Mouse (Mus musculus) MEL (cell line): ENCODE measurements around the gene Gcm1. TPM values are rescaled to one million over a fixed set of nuclear protein-coding genes. Genes with fewer than 3 reads are reported as not detected.

ENCODE experiments used
- DNase-seq: peaks from one replicate; pipeline ENCODE4 v3.0.0; 2011; ENCODE audit warnings: low read depth, low spot score
- H3K27ac ChIP-seq: 2 replicates; pipeline ENCODE4 v1.5.1; 2012; ENCODE audit warnings: low read depth, mild to moderate bottlenecking, control low read depth, low read length, moderate library complexity; ENCODE audit not compliant: control insufficient read depth
- H3K27me3 ChIP-seq, 2 experiments: fragments of 150-350 bp in 1 of 2; sonication (generic) in 1 of 2; 2 replicates each; pipeline ENCODE4 v1.6.1; 2012; ENCODE audit warnings: low read length in 2 of 2, mild to moderate bottlenecking in 2 of 2, improper control_type of control experiment in 1 of 2, moderate library complexity in 1 of 2; ENCODE audit not compliant: insufficient read depth in 2 of 2, control insufficient read depth in 1 of 2
- H3K36me3 ChIP-seq, 2 experiments: 2 replicates each; pipeline ENCODE4 v1.6.1; 2012 to 2014; ENCODE audit warnings: low read length in 2 of 2, improper control_type of control experiment in 1 of 2, inconsistent platforms in 1 of 2, mild to moderate bottlenecking in 1 of 2; ENCODE audit not compliant: insufficient read depth in 2 of 2, control insufficient read depth in 1 of 2
- H3K4me1 ChIP-seq, 2 experiments: fragments of 150-350 bp in 1 of 2; sonication (generic) in 1 of 2; 2 replicates each; pipeline ENCODE4 v1.6.1; 2012; ENCODE audit warnings: low read length in 2 of 2, improper control_type of control experiment in 1 of 2, mild to moderate bottlenecking in 1 of 2; ENCODE audit not compliant: insufficient read depth in 2 of 2, control insufficient read depth in 1 of 2
- H3K4me3 ChIP-seq, 2 experiments: fragments of 150-350 bp in 1 of 2; sonication (generic) in 1 of 2; 2 replicates each; pipeline ENCODE4 v1.5.1; 2012; ENCODE audit warnings: low read depth in 2 of 2, low read length in 2 of 2, mild to moderate bottlenecking in 2 of 2, moderate library complexity in 2 of 2, control low read depth in 1 of 2, improper control_type of control experiment in 1 of 2; ENCODE audit not compliant: control insufficient read depth in 1 of 2, insufficient read depth in 1 of 2
- H3K79me2 ChIP-seq: 2 replicates; pipeline ENCODE4 v1.6.1; 2012; ENCODE audit warnings: mild to moderate bottlenecking, low read length, moderate library complexity; ENCODE audit not compliant: control insufficient read depth, poor library complexity, insufficient read depth
- H3K9ac ChIP-seq: 2 replicates; pipeline ENCODE4 v1.6.1; 2012; ENCODE audit warnings: low read depth, mild to moderate bottlenecking, control low read depth, low read length, moderate library complexity; ENCODE audit not compliant: control insufficient read depth, poor library complexity, severe bottlenecking
- H3K9me3 ChIP-seq: fragments of 150-350 bp; sonication (generic); replicated peaks from 2 replicates; pipeline ENCODE4 v1.6.1; 2012; ENCODE audit warnings: mild to moderate bottlenecking, low read length, improper control_type of control experiment, moderate library complexity; ENCODE audit not compliant: insufficient read depth
- CHD1 ChIP-seq: IDR thresholded peaks from 2 replicates; pipeline ENCODE4 v1.6.1; 2012; ENCODE audit warnings: low read depth, mild to moderate bottlenecking, inconsistent platforms, low read length, improper control_type of control experiment
- CHD2 ChIP-seq: IDR thresholded peaks from 2 replicates; pipeline ENCODE4 v1.6.1; 2011; ENCODE audit warnings: low read length, improper control_type of control experiment
- CTCF ChIP-seq, 3 experiments: IDR thresholded peaks in 2 of 3; conservative IDR thresholded peaks in 1 of 3; 2 replicates each; pipeline ENCODE4 v1.5.1; 2011 to 2012; ENCODE audit warnings: low read length in 3 of 3, low read depth in 2 of 3, mild to moderate bottlenecking in 2 of 3, improper control_type of control experiment in 1 of 3, inconsistent platforms in 1 of 3, mixed read lengths in 1 of 3, moderate library complexity in 1 of 3; ENCODE audit not compliant: control insufficient read depth in 1 of 3, insufficient read depth in 1 of 3, poor library complexity in 1 of 3, severe bottlenecking in 1 of 3
- ELF1 ChIP-seq: IDR thresholded peaks from 2 replicates; pipeline ENCODE4 v1.6.1; 2014; ENCODE audit warnings: low read depth, mild to moderate bottlenecking, inconsistent platforms, low read length, improper control_type of control experiment, moderate library complexity
- EP300 ChIP-seq, 2 experiments: IDR thresholded peaks; 2 replicates each; pipeline ENCODE4 v1.6.1; 2011; ENCODE audit warnings: improper control_type of control experiment in 2 of 2, low read length in 2 of 2, low read depth in 1 of 2, mild to moderate bottlenecking in 1 of 2
- ETS1 ChIP-seq: IDR thresholded peaks from 2 replicates; pipeline ENCODE4 v1.6.1; 2012; ENCODE audit warnings: low read depth, mild to moderate bottlenecking, inconsistent platforms, low read length, improper control_type of control experiment, moderate library complexity
- GATA1 ChIP-seq: IDR thresholded peaks from 2 replicates; pipeline ENCODE4 v1.6.1; 2011; ENCODE audit warnings: low read depth, low read length, improper control_type of control experiment
- HCFC1 ChIP-seq: IDR thresholded peaks from 2 replicates; pipeline ENCODE4 v1.6.1; 2012; ENCODE audit warnings: low read depth, mild to moderate bottlenecking, inconsistent platforms, low read length, improper control_type of control experiment, moderate library complexity
- JUND ChIP-seq: IDR thresholded peaks from 2 replicates; pipeline ENCODE4 v1.6.1; 2011; ENCODE audit warnings: low read depth, mild to moderate bottlenecking, improper control_type of control experiment, low read length
- KAT2A ChIP-seq: conservative IDR thresholded peaks from 2 replicates; pipeline ENCODE4 v1.6.1; 2012; ENCODE audit warnings: low read depth, low read length, improper control_type of control experiment, inconsistent platforms
- MAFK ChIP-seq: IDR thresholded peaks from 2 replicates; pipeline ENCODE4 v1.6.1; 2011; ENCODE audit warnings: low read depth, mild to moderate bottlenecking, low read length, improper control_type of control experiment, borderline replicate concordance
- MAX ChIP-seq: IDR thresholded peaks from 2 replicates; pipeline ENCODE4 v1.6.1; 2011; ENCODE audit warnings: low read length, improper control_type of control experiment
- MAZ ChIP-seq: IDR thresholded peaks from 2 replicates; pipeline ENCODE4 v1.6.1; 2012; ENCODE audit warnings: low read depth, mild to moderate bottlenecking, inconsistent platforms, low read length, improper control_type of control experiment
- MEF2A ChIP-seq: IDR thresholded peaks from 2 replicates; pipeline ENCODE4 v1.6.1; 2014; ENCODE audit warnings: low read depth, mild to moderate bottlenecking, inconsistent platforms, low read length, improper control_type of control experiment; ENCODE audit not compliant: poor library complexity, insufficient replicate concordance, severe bottlenecking; ENCODE audit errors: extremely low read depth
- MXI1 ChIP-seq: IDR thresholded peaks from 2 replicates; pipeline ENCODE4 v1.6.1; 2011; ENCODE audit warnings: mild to moderate bottlenecking, low read depth, low read length, improper control_type of control experiment
- NELFE ChIP-seq: IDR thresholded peaks from 2 replicates; pipeline ENCODE4 v1.6.1; 2011; ENCODE audit warnings: low read depth, low read length, improper control_type of control experiment
- NRF1 ChIP-seq: IDR thresholded peaks from 2 replicates; pipeline ENCODE4 v1.6.1; 2014; ENCODE audit warnings: low read depth, mild to moderate bottlenecking, inconsistent platforms, low read length, improper control_type of control experiment, moderate library complexity; ENCODE audit not compliant: poor library complexity, insufficient read depth, severe bottlenecking
- POLR2A ChIP-seq, 2 experiments: IDR thresholded peaks; 2 replicates each; pipeline ENCODE4 v1.6.1; 2011 to 2012; ENCODE audit warnings: low read length in 2 of 2, mild to moderate bottlenecking in 2 of 2, control low read depth in 1 of 2, improper control_type of control experiment in 1 of 2, low read depth in 1 of 2, moderate library complexity in 1 of 2; ENCODE audit not compliant: control insufficient read depth in 1 of 2, insufficient read depth in 1 of 2, poor library complexity in 1 of 2
- POLR2AphosphoS2 ChIP-seq: IDR thresholded peaks from 2 replicates; pipeline ENCODE4 v1.6.1; 2011; ENCODE audit warnings: low read length, improper control_type of control experiment
- POLR2AphosphoS5 ChIP-seq: IDR thresholded peaks from 2 replicates; pipeline ENCODE4 v1.6.1; 2012; ENCODE audit warnings: low read depth, borderline replicate concordance, mild to moderate bottlenecking, inconsistent platforms, low read length, moderate library complexity, mixed read lengths
- SIN3A ChIP-seq: IDR thresholded peaks from 2 replicates; pipeline ENCODE4 v1.6.1; 2012; ENCODE audit warnings: low read length, improper control_type of control experiment, inconsistent platforms
- SMC3 ChIP-seq: IDR thresholded peaks from 2 replicates; pipeline ENCODE4 v1.6.1; 2011; ENCODE audit warnings: low read depth, low read length, improper control_type of control experiment
- TAL1 ChIP-seq: IDR thresholded peaks from 2 replicates; pipeline ENCODE4 v1.6.1; 2012; ENCODE audit warnings: mild to moderate bottlenecking, inconsistent platforms, low read length, moderate library complexity, mixed read lengths
- TBP ChIP-seq: IDR thresholded peaks from 2 replicates; pipeline ENCODE4 v1.8.0; 2011; ENCODE audit warnings: low read depth, low read length, improper control_type of control experiment
- UBTF ChIP-seq: IDR thresholded peaks from 2 replicates; pipeline ENCODE4 v1.6.1; 2012; ENCODE audit warnings: low read depth, mild to moderate bottlenecking, inconsistent platforms, low read length, improper control_type of control experiment, moderate library complexity, borderline replicate concordance; ENCODE audit not compliant: insufficient read depth
- USF1 ChIP-seq: IDR thresholded peaks from 2 replicates; pipeline ENCODE4 v1.6.1; 2014; ENCODE audit warnings: low read depth, mild to moderate bottlenecking, inconsistent platforms, low read length, improper control_type of control experiment, moderate library complexity
- USF2 ChIP-seq, 2 experiments: IDR thresholded peaks; 2 replicates each; pipeline ENCODE4 v1.6.1; 2011 to 2012; ENCODE audit warnings: improper control_type of control experiment in 2 of 2, low read length in 2 of 2, borderline replicate concordance in 1 of 2, inconsistent platforms in 1 of 2, low read depth in 1 of 2, mild to moderate bottlenecking in 1 of 2; ENCODE audit not compliant: insufficient read depth in 1 of 2
- ZC3H11A ChIP-seq: IDR thresholded peaks from 2 replicates; pipeline ENCODE4 v1.6.1; 2012; ENCODE audit warnings: low read depth, mild to moderate bottlenecking, inconsistent platforms, low read length, improper control_type of control experiment
- ZKSCAN1 ChIP-seq: IDR thresholded peaks from 2 replicates; pipeline ENCODE4 v1.6.1; 2012; ENCODE audit warnings: low read depth, mild to moderate bottlenecking, inconsistent platforms, low read length, improper control_type of control experiment, moderate library complexity
- ZNF384 ChIP-seq: IDR thresholded peaks from 2 replicates; pipeline ENCODE4 v1.6.1; 2012; ENCODE audit warnings: low read depth, mild to moderate bottlenecking, inconsistent platforms, low read length, improper control_type of control experiment
- polyA plus RNA-seq, 2 experiments: library from polyadenylated mRNA; stranded (reverse) in 1 of 2; unstranded in 1 of 2; fragments of >175 nt in 1 of 2; fragments of >200 nt in 1 of 2; gene quantifications; 2 replicates each; pipeline versions ENCODE4 v1.2.1 to v1.2.4; 2012; ENCODE audit warnings: low replicate concordance in 2 of 2, low read depth in 1 of 2; ENCODE audit not compliant: insufficient read length in 2 of 2, insufficient read depth in 1 of 2, missing spikeins in 1 of 2
- total RNA-seq: library from RNA; depleted of rRNA; stranded (reverse); fragments of 300-350 nt; gene quantifications from 2 replicates; pipeline ENCODE4 v1.2.3, GENCODE M21; 2012

Gene Gcm1
- total and polyA plus RNA-seq, 3 experiments = not detected

- no peak for DNase-seq
- no peaks in the 10 kb centered on the region for H3K9me3 ChIP-seq
- H3K27me3 ChIP-seq = no peaks in the 10 kb centered on the region
- H3K4me3 ChIP-seq = no peak overlapping the region
- TF ChIP-seq MAX (no peak), TAL1 (no peak), MEF2A (no peak), MAZ (no peak), USF1 (no peak), ZNF384 (no peak), CHD1 (no peak), UBTF (no peak), POLR2AphosphoS2 (no peak), CHD2 (no peak), SMC3 (no peak), JUND (no peak), MAFK (no peak), NRF1 (no peak), HCFC1 (no peak), ETS1 (no peak), MXI1 (no peak), GATA1 (no peak), USF2 (IDR thresholded peaks at IDR 0.05; ENCODE audit: borderline replicate concordance in 1 of 2, insufficient read depth in 1 of 2, low read depth in 1 of 2, low read length in 2 of 2) (no peak), ELF1 (no peak)
- H3K79me2 ChIP-seq = no peaks in the 10 kb centered on the region
- no peaks in the 10 kb centered on the region for H3K4me1 ChIP-seq
- no peak overlapping the region for H3K27ac ChIP-seq
- no peak overlapping the region for H3K9ac ChIP-seq
- peaks cover 0 to 12% of the 10 kb centered on the region in 2 experiments; a peak in 2 of 4 replicates for H3K36me3 ChIP-seq
These were observed 30.1 kb downstream of the Gcm1 start for GRCm38 (mm10) chr9:78081835-78082234.

GRCm38 (mm10) chr9:78084341-78084740, 32.6 kb downstream of the Gcm1 start:
- TF ChIP-seq SIN3A = no peak
- no peak for TF ChIP-seq CHD1
- no peak for TF ChIP-seq TAL1
- no peak for TF ChIP-seq ZC3H11A
- TF ChIP-seq CTCF (IDR thresholded peaks at IDR 0.05 in 2 of 3, conservative IDR thresholded peaks at IDR 0.05 in 1 of 3; ENCODE audit: control insufficient read depth in 1 of 3, insufficient read depth in 1 of 3, low read depth in 2 of 3, low read length in 3 of 3, poor library complexity in 1 of 3, severe bottlenecking in 1 of 3) = no peak
- no peak for TF ChIP-seq KAT2A
- no peak for TF ChIP-seq JUND
- no peak for TF ChIP-seq POLR2AphosphoS5
- no peak for TF ChIP-seq TBP
- TF ChIP-seq POLR2A (IDR thresholded peaks at IDR 0.05; ENCODE audit: control insufficient read depth in 1 of 2, insufficient read depth in 1 of 2, low read depth in 1 of 2, low read length in 2 of 2, poor library complexity in 1 of 2) = no peak
- no peak for TF ChIP-seq NELFE
- TF ChIP-seq MEF2A = no peak
- TF ChIP-seq USF2 (IDR thresholded peaks at IDR 0.05; ENCODE audit: borderline replicate concordance in 1 of 2, insufficient read depth in 1 of 2, low read depth in 1 of 2, low read length in 2 of 2) = no peak
- TF ChIP-seq ZKSCAN1 = no peak
- TF ChIP-seq HCFC1 = no peak
- TF ChIP-seq EP300 (IDR thresholded peaks at IDR 0.05; ENCODE audit: low read depth in 1 of 2, low read length in 2 of 2) = no peak
- no peak for TF ChIP-seq CHD2
- TF ChIP-seq UBTF = no peak
- TF ChIP-seq, all 39 proteins: peak for 0
- Histone ChIP-seq H3K9me3 (no peaks in the 10 kb centered on the region), H3K36me3 (peaks cover 0 to 12% of the 10 kb centered on the region in 2 experiments; a peak in 2 of 4 replicates)

More at GRCm38 (mm10) chr9:78084341-78084740, 32.6 kb downstream of the Gcm1 start:
- Histone ChIP-seq H3K4me1 (no peaks in the 10 kb centered on the region), H3K4me3 (no peak overlapping the region), H3K27ac (no peak overlapping the region), H3K9ac (no peak overlapping the region), H3K79me2 (no peaks in the 10 kb centered on the region), H3K27me3 (no peaks in the 10 kb centered on the region)
- DNase-seq = no peak
